Mouse (Mus musculus): ENCODE measurements at regions not wholly inside any gene's neighbourhood (a gene's known extent, or its start where the extent isn't known, plus 50 kb on each side); places are given as distances from the start of the nearest gene placed in this dataset.

DNA sequence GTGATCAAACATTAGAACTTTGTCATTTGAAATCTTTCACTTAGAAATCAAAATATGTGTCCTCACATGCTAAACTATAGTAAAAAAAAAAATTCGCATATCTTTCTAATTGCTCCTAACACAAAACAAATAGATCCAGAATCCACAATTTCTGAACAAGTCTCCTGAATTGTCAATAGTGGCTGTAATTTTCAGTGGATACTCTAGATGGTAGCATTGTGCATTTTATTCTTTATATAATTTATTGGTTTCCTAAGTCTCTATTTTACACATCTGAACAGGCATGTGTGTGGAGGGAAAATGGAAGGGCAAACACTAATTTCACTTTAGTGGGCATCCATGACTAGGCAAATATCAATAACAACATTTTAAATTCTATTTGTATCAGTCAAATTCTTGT lies 63.7 kb upstream of the Tnmd start:
- peak; percentile 0 for DNase-seq (ENCODE audit: low read depth)

DNA sequence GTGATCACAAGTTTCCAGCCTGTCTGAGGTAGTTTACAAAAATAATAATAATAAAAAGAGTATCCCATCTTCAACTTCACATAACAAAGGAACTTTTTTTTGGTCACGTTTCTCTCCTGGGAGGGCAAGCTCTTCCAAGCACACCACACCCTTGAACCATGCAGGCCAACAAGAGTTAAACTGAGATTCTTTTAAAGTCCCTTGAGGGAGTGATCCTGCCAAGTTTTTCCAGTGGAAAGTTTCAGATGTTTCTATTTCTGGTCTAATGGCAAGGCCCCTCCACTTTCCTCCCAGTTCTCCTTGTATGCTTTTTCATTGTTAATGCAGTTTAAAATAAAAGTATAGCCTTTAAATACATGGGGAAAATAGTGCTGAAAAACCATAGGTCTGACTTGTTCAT lies 65.2 kb upstream of the Pcdh19 start:
- no peak for DNase-seq (ENCODE audit: low read depth)

DNA sequence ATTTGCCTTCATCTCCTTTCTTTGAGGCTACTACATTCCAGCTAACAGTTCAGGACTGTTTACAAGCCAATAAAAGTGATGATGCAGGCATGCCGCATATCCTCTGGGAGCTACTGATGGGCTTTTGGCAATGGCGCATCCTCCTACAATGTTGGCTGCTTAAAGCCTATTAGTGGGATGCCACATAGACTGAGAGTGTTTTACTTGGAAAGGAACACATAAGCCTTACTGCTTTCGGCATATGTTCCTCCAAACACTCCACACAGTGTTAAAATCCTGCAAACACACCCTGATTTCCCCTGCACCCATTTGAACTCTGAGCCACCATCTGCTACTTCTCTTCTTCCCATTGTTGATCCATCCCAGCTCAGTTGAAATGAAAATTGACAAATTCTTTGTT lies 63.4 kb upstream of the Pcdh19 start:
- DNase-seq (ENCODE audit: low read depth), result no peak

DNA sequence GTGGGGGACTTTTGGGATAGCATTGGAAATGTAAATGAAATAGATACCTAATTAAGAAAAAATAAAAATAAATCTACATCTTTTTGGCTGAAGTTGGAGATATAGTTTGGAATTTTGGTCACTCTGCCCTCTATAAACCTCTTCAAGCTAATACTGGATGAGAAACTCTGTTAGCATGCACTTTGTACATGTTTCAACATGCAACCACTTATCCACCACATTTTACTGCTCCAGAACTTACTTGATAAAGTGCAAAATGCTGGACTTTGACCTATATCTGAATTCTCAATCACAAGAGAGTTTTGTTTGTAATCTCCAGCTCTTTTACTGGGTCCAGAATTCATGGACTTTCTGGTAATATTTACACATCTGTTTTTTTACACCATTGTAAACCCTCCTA lies 54.7 kb upstream of the Pcdh19 start:
- no peak for DNase-seq (ENCODE audit: low read depth)

DNA sequence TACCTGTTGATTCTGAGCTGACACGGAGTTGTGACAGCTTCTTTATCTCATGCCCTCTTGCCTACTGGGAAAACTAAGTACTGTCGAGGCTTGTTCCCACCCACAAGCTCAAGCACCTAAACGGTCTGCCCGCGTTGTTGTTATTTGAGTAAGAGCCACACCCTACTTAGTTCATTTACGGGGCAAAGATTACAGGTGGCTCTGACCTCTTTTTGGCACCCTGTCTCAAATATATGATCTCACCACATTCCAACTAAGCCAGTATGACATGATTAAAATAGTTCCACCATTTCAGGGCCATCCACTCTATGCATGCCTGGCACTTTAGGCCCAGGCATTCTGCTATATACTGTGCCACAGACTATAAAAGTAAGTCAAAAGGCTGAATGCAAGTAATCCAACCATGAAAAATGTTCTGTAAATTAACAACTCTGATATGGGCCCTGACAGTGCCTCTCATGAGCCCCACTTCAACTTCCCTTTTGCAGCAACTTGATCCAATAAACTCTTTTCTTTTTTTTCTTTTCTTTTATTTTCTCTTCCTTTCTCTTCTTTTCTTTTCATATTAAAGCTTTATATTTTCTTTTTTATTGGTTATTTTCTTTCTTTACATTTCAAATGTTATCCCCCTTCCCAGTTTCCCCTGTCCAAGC lies 50.3 kb upstream of the Pcdh19 start:
- DNase-seq (ENCODE audit: low read depth), result no peak

All from naive thymus-derived CD4-positive, alpha-beta T cell, adult 2 months (primary cell).